Mouse (Mus musculus): ENCODE measurements around the gene Ece2.

GRCm38 (mm10) chr16:20600511-20600910 is 29.1 kb upstream of the Ece2 start:
- no peak for TF ChIP-seq CTCF (IDR thresholded peaks at IDR 0.05; ENCODE audit: control insufficient read depth, insufficient read depth, insufficient replicate concordance, low read depth, low read length)
- no peak for TF ChIP-seq POLR2A (IDR thresholded peaks at IDR 0.05; ENCODE audit: control insufficient read depth, low read depth, low read length)

All from testis, adult 2 months (tissue).